Mouse (Mus musculus) liver, adult 2 months (tissue): ENCODE results near the gene Traf7. TPM values are rescaled to one million over a fixed set of nuclear protein-coding genes. Genes with fewer than 3 reads are reported as not detected.

ENCODE experiments used
- DNase-seq: peaks from one replicate; pipeline ENCODE4 v3.0.0-alpha.2; 2011; ENCODE audit warnings: low read depth, low spot score; ENCODE audit errors: extremely low read depth
- H3K27ac ChIP-seq: fragments of 200-500 bp; replicated peaks from 2 replicates; pipeline ENCODE4 v1.5.1; 2012; ENCODE audit warnings: low read depth, mild to moderate bottlenecking, control low read depth, inconsistent platforms, low read length; ENCODE audit not compliant: insufficient read depth
- H3K27me3 ChIP-seq: fragments of 200-500 bp; 2 replicates; pipeline ENCODE4 v1.6.1; 2012; ENCODE audit warnings: mild to moderate bottlenecking, moderate library complexity, low read length, inconsistent platforms; ENCODE audit not compliant: control insufficient read depth, insufficient read depth
- H3K36me3 ChIP-seq: fragments of 200-500 bp; 2 replicates; pipeline ENCODE4 v1.6.1; 2012; ENCODE audit warnings: low read length, inconsistent platforms; ENCODE audit not compliant: control insufficient read depth, insufficient read depth
- H3K4me1 ChIP-seq: fragments of 200-500 bp; 2 replicates; pipeline ENCODE4 v1.6.1; 2011; ENCODE audit warnings: low read length; ENCODE audit not compliant: control insufficient read depth, insufficient read depth
- H3K4me3 ChIP-seq: fragments of 200-500 bp; 2 replicates; pipeline ENCODE4 v1.5.1; 2011; ENCODE audit warnings: low read depth, mild to moderate bottlenecking, control low read depth, low read length, moderate library complexity; ENCODE audit not compliant: insufficient read depth
- H3K79me2 ChIP-seq: fragments of 200-500 bp; 2 replicates; pipeline ENCODE4 v1.6.1; 2012; ENCODE audit warnings: inconsistent platforms, mild to moderate bottlenecking, low read length, moderate library complexity; ENCODE audit not compliant: control insufficient read depth, insufficient read depth
- H3K9ac ChIP-seq: fragments of 200-500 bp; 2 replicates; pipeline ENCODE4 v1.6.1; 2012; ENCODE audit warnings: low read depth, mild to moderate bottlenecking, control low read depth, inconsistent platforms, low read length
- CTCF ChIP-seq: fragments of 200-500 bp; IDR thresholded peaks from 2 replicates; pipeline ENCODE4 v1.5.1; 2011; ENCODE audit warnings: low read depth, low read length, control low read depth
- POLR2A ChIP-seq: fragments of 200-500 bp; IDR thresholded peaks from 2 replicates; pipeline ENCODE4 v1.6.1; 2011; ENCODE audit warnings: low read length, control low read depth; ENCODE audit not compliant: insufficient read depth; ENCODE audit errors: extremely low read depth
- WGBS: fragments of 180-500 bp; shearing (Covaris S2); methylation state at CpG from one replicate; pipeline ENCODE4 v1.1.7; 2018; 5-methylcytosine and 5-hydroxymethylcytosine counted together
- polyA plus RNA-seq: library from polyadenylated mRNA; depleted of rRNA; stranded (reverse); fragments of >200 nt; gene quantifications from 2 replicates; pipeline ENCODE4 v1.2.3, GENCODE M21; 2012
- total RNA-seq: library from RNA; depleted of rRNA; stranded (reverse); fragments of >200 nt; gene quantifications from 2 replicates; pipeline ENCODE4 v1.2.3, GENCODE M21; 2014

The Traf7 gene
- total and polyA plus RNA-seq, 2 experiments, result 13.4 to 47.5 TPM

DNA sequence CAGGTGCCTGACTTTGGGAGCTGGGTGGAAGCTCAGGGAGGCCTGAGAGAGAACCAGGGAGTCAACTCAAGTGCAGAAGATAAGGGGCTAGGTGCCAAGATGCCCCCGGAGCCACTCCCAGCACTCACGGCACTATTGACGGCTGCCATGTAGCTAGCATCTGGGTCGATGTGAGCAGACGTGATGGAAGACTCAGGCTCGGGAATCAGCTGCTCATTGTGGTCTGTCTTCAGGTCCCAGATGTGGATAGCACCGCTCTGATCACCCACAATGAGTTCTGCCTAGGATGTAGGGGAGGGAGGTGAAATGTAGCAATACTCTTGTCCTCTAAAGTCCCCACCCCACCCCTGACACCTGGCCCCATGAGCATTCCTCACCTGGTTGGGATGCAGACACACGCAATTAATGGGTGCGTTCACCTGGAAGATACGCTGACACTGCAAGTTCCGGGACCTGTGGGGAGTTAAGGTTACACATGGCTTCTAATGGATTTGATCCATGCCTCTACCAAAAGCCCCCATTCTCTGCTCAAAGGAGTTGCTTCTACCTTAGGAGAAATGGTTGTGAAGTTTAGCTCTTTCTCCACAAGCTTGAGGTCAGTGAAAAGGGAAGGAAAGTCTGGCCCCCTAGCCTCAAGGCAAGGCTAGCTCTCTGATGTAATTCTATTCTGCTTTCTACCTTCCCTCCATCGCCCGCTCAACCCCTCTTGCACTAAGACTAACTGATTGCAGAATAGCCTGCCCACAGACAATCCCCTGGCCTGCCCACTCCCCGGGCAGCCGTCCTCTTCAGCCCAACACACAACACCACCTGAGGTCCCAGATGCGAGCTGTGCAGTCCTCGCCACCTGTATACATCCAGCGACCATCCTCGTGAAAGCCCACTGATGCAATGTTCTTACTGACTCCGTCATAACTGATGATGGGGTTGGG, 50.4 kb downstream of the Traf7 start:
- 93% methylated on average over 20 of the region's 20 CpGs for WGBS
- no peak for DNase-seq
- H3K4me1 ChIP-seq, result peaks cover 6% of the 10 kb centered on the region; the same call in 1 of the 2 replicates
- no peaks in the 10 kb centered on the region for H3K27me3 ChIP-seq
- no peak for TF ChIP-seq POLR2A
- TF ChIP-seq CTCF, result no peak
- no peak overlapping the region for H3K9ac ChIP-seq
- no peaks in the 10 kb centered on the region; the same call in 1 of the 2 replicates for H3K36me3 ChIP-seq
- H3K79me2 ChIP-seq, result no peaks in the 10 kb centered on the region
- no peak overlapping the region for H3K27ac ChIP-seq
- no peak overlapping the region for H3K4me3 ChIP-seq

- Histone ChIP-seq H3K9ac (no peak overlapping the region), H3K27me3 (no peaks in the 10 kb centered on the region), H3K27ac (no peak overlapping the region), H3K79me2 (peaks cover under 1% of the 10 kb centered on the region; the same call in 1 of the 2 replicates), H3K4me1 (peaks cover 12% of the 10 kb centered on the region), H3K4me3 (no peak overlapping the region), H3K36me3 (no peaks in the 10 kb centered on the region; the same call in 1 of the 2 replicates)
- 81% methylated on average over 10 of the region's 10 CpGs for WGBS
- TF ChIP-seq POLR2A, result no peak
- TF ChIP-seq CTCF, result no peak
- no peak for DNase-seq
Measured at GRCm38 (mm10) chr17:24476022-24476776, 51.5 kb downstream of the Traf7 start.

DNA sequence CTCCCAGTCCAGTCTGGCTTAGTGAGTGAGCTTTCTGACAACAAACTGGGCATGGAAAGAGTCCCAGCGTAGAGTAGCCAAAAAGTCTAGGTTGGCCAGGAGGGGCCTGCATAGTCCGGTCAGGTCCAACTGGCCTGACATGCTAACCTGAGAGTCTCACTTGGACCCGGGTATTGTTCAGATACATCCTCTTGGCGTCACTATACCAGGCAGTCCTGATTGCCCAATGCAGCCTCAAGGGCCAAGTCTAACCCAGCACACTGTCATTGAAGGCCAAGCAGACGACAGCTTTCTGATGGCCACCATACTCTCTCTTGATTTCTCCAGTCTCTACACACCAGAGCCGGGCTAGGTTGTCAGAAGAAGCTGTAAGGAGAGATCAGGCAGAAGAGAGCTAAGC, 52.2 kb downstream of the Traf7 start:
- Histone ChIP-seq H3K79me2 (peaks cover 7% of the 10 kb centered on the region), H3K27me3 (no peaks in the 10 kb centered on the region), H3K36me3 (no peaks in the 10 kb centered on the region; the same call in 1 of the 2 replicates), H3K4me3 (no peak overlapping the region), H3K4me1 (peaks cover 14% of the 10 kb centered on the region), H3K9ac (no peak overlapping the region), H3K27ac (no peak overlapping the region)
- TF ChIP-seq POLR2A (no peak), CTCF (no peak)
- peak; percentile 49 for DNase-seq
- 67% methylated on average over 6 of the region's 6 CpGs for WGBS

DNA sequence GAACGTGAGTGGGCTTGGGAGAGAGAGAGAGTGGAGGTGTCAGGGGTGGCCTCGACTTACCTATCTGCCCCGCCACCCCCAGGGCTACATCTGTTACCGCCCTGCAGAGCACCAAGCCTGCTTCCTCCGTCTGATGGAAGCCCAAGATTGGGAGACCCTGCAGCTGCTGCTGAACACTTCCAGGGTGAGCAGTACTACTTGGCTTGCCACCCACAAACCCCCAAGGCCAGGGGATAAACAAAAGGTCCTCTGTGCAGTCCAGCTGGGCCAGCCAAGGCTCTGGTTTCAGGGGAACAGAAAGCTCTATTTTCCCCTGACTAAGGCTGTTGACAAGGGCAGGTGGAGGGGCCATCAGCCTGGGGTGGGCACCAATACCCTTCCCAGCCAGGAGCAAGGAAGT, 53.2 kb downstream of the Traf7 start:
- no peak for DNase-seq
- Histone ChIP-seq H3K4me3 (no peak overlapping the region), H3K27me3 (no peaks in the 10 kb centered on the region), H3K36me3 (no peaks in the 10 kb centered on the region; the same call in 1 of the 2 replicates), H3K4me1 (peaks cover 14% of the 10 kb centered on the region), H3K79me2 (peaks cover 7% of the 10 kb centered on the region), H3K27ac (no peak overlapping the region), H3K9ac (no peak overlapping the region)
- 95% methylated on average over 5 of the region's 5 CpGs for WGBS
- TF ChIP-seq POLR2A, result no peak
- TF ChIP-seq CTCF, result no peak

GRCm38 (mm10) chr17:24473612-24474275, 54.0 kb downstream of the Traf7 start, which contains the start of gene Bricd5:
Bricd5 (plus strand) TSS chr17:24473884.
- DNase-seq, result no peak
- Histone ChIP-seq H3K9ac (no peak within 1 kb of the TSS), H3K4me3 (no peak within 1 kb of the TSS), H3K4me1 (peaks cover 14% of the 10 kb centered on the region), H3K27me3 (no peaks in the 10 kb centered on the region), H3K27ac (no peak within 1 kb of the TSS), H3K36me3 (no peaks in the 10 kb centered on the region; the same call in 1 of the 2 replicates), H3K79me2 (peaks cover 7% of the 10 kb centered on the region)
- TF ChIP-seq CTCF (no peak), POLR2A (no peak)
- WGBS, result 85% methylated on average over 6 of the region's 6 CpGs
